In genomic region chr1:54826426-54826986, GRCm38 (mm10) we compare ENCODE assay signal across 10 mouse cellular contexts.
DNase-seq lines count a peak whose midpoint lies in the region; ATAC-seq lines count a peak whose summit lies in the region.
"Had no signal": no experiment of that assay in that cellular context is flagged by ENCODE, and none has a peak within 500 bp of the region (broad histone marks: within the 10 kb centered on the region; RNA-seq: fewer than 3 reads in every experiment).

No protein-coding gene starts in this region.

- intact Hi-C loops in gastrocnemius, postnatal 36 days (cut with DNase I), result no loop called here

- H3K4me2 ChIP-seq in kidney, embryonic 14.5 days (replicated peaks; ENCODE audit: low read depth, low read length), result no peak overlapping the region
- H3K4me2 ChIP-seq: stomach, embryonic 15.5 days had no signal

- H3K9ac ChIP-seq in kidney, embryonic 14.5 days (ENCODE audit: low read depth, low read length), result no peak overlapping the region
- H3K9ac ChIP-seq: liver, embryonic 14.5 days; stomach, embryonic 15.5 days had no signal

- 0 out of 2 replicates have a peak, but pooled peaks have one; percentile 41 for ATAC-seq in kidney, embryonic 14.5 days (ENCODE audit: low FRiP score, low TSS enrichment)
- peak; percentile 45 for ATAC-seq in megakaryocyte progenitor cell, adult 5-6 weeks (replicated peaks; ENCODE audit: poor library complexity)
- no peak for ATAC-seq in activated CD4-positive, CD25-positive, alpha-beta regulatory T cell, adult 4 months

- no peak overlapping the region for H3K27ac ChIP-seq in kidney, embryonic 14.5 days (ENCODE audit: low read depth, low read length)
- H3K27ac ChIP-seq: liver, embryonic 14.5 days; stomach, embryonic 15.5 days had no signal

- no peaks in the 10 kb centered on the region for H3K9me3 ChIP-seq in kidney, embryonic 14.5 days (ENCODE audit: control insufficient read depth, low read length)
- H3K9me3 ChIP-seq: stomach, embryonic 15.5 days had no signal

- H3K27me3 ChIP-seq in kidney, embryonic 14.5 days (ENCODE audit: control insufficient read depth, insufficient read depth, low read length), result no peaks in the 10 kb centered on the region
- H3K27me3 ChIP-seq: stomach, embryonic 15.5 days had no signal

- 51% methylated on average over 4 of the region's 4 CpGs for WGBS in kidney, embryonic 14.5 days

- 0 out of 2 replicates have a peak, but pooled peaks cover 2% of the 10 kb centered on the region for H3K4me1 ChIP-seq in kidney, embryonic 14.5 days (ENCODE audit: control insufficient read depth, insufficient read depth, low read length)

- no peak overlapping the region for H3K4me3 ChIP-seq in kidney, embryonic 14.5 days (ENCODE audit: low read length)
- H3K4me3 ChIP-seq: stomach, embryonic 15.5 days had no signal

- H3K36me3 ChIP-seq in kidney, embryonic 14.5 days (ENCODE audit: control insufficient read depth, insufficient read depth, low read length), result no peaks in the 10 kb centered on the region
- H3K36me3 ChIP-seq: stomach, embryonic 15.5 days had no signal

- DNase-seq in 416B (ENCODE audit: low read depth), result peak; percentile 70
- peak; percentile 94 for DNase-seq in adrenal gland, postnatal 10 days
- peak; percentile 47 to 79 for DNase-seq in gastrocnemius, postnatal 36 days
- no peak for DNase-seq in thymus, postnatal 4 days
- DNase-seq in layer of hippocampus, adult 11-12 months (ENCODE audit: low spot score), result no peak

Comparison
In these comparisons a context has a peak if more than half of its experiments do, and no peak if none do; other contexts are left out.
1. DNase-seq: peak in 416B (single experiment), adrenal gland, postnatal 10 days (single experiment) and gastrocnemius, postnatal 36 days (2 of 2); none in thymus, postnatal 4 days (single experiment) and layer of hippocampus, adult 11-12 months (single experiment).